Mouse (Mus musculus): ENCODE results near the gene 4931423N10Rik.

DNA sequence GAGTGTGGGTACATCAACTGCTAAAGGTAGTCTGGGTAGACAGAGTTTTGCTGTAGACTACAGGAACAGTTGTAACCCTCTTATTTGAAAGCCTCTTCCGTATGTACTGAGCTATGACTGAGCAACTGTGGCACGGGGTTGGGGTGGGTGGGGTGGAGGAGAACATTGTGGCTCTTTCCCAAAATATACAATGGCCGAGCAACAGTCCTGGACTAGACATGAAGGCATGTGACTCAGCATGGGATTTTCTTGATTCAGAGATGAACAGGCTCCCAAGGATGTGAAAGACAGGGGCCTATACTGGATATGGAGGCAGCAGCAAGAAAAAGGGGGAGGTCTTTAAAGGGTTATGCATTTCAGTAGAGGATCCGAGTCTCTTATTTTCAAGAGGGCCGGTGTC is 6.4 kb downstream of the 4931423N10Rik start:
- TF ChIP-seq POLR2A (IDR thresholded peaks at IDR 0.05; ENCODE audit: borderline replicate concordance, low read depth, low read length) (no peak), CTCF (IDR thresholded peaks at IDR 0.05; ENCODE audit: low read depth, low read length) (no peak)
